In the genomic region with DNA sequence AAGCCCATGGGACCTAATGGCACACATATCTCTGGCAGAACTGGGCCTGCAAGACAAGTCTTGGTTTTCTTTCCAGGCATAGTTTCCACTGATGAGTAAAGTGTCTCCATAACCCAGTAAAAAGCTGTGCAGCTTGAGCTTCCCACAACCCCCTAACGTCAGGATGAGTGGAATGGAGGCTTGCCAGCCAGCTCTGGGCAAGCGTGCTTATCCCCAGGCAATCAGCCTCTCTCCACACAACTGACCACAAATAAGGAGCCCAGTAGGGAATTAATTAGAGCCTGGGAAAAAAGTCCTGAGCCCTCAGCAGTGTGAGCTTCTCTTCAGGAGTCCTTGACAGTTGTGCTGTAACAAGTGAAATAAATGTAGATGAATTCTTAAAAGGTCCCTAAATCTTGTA, we compare ENCODE assay signal across 11 mouse cellular contexts. TPM values are rescaled to one million over a fixed set of nuclear protein-coding genes. Genes with fewer than 3 reads are reported as not detected.
A peak's percentile ranks its signal among the peaks of the same experiment; 100 is the strongest.
DNase-seq lines count a peak whose midpoint lies in the region; ATAC-seq and TF ChIP-seq lines count a peak whose summit lies in the region.
"Had no signal": no experiment of that assay in that cellular context is flagged by ENCODE, and none has a peak within 500 bp of the region (broad histone marks: within the 10 kb centered on the region; RNA-seq: fewer than 3 reads in every experiment).

No protein-coding gene starts in this region.

- H3K4me1 ChIP-seq in midbrain, postnatal 0 days (ENCODE audit: insufficient read depth, low read length), result no peaks in the 10 kb centered on the region
- no peaks in the 10 kb centered on the region for H3K4me1 ChIP-seq in kidney, adult 2 months (ENCODE audit: control insufficient read depth, insufficient read depth, low read length)

- no peaks in the 10 kb centered on the region for H3K27me3 ChIP-seq in midbrain, postnatal 0 days (ENCODE audit: insufficient read depth, low read length)
- no peaks in the 10 kb centered on the region for H3K27me3 ChIP-seq in kidney, adult 2 months (replicated peaks; ENCODE audit: control insufficient read depth, insufficient read depth, low read length)
- H3K27me3 ChIP-seq: CH12.LX had no signal

- H3K4me3 ChIP-seq in midbrain, postnatal 0 days (ENCODE audit: low read depth, low read length), result no peak overlapping the region
- H3K4me3 ChIP-seq in kidney, adult 2 months (ENCODE audit: insufficient read depth, low read depth, low read length), result no peak overlapping the region

- 19% methylated on average over 2 of the region's 2 CpGs for WGBS in midbrain, postnatal 0 days
- WGBS in kidney, adult 2 months, result 49% methylated on average over 2 of the region's 2 CpGs

- H3K27ac ChIP-seq in midbrain, postnatal 0 days (ENCODE audit: low read depth, low read length), result no peak overlapping the region
- no peak overlapping the region for H3K27ac ChIP-seq in kidney, adult 2 months (ENCODE audit: insufficient read depth, low read depth, low read length)

- TF ChIP-seq POLR2A in kidney, adult 2 months (IDR thresholded peaks at IDR 0.05; ENCODE audit: low read depth, low read length), result no peak

- ATAC-seq in frontal cortex, adult (ENCODE audit: low TSS enrichment), result peak; percentile 66
- ATAC-seq in midbrain, postnatal 0 days (ENCODE audit: low FRiP score), result no peak

- no peaks in the 10 kb centered on the region for H3K9me3 ChIP-seq in midbrain, postnatal 0 days (ENCODE audit: low read length)

- H3K36me3 ChIP-seq in midbrain, postnatal 0 days (ENCODE audit: insufficient read depth, low read length), result no peaks in the 10 kb centered on the region
- H3K36me3 ChIP-seq in kidney, adult 2 months (ENCODE audit: control insufficient read depth, insufficient read depth, low read length), result no peaks in the 10 kb centered on the region

- TF ChIP-seq CTCF in midbrain, postnatal 0 days (IDR thresholded peaks at IDR 0.05), result no peak
- no peak for TF ChIP-seq CTCF in kidney, adult 2 months (conservative IDR thresholded peaks at IDR 0.05; ENCODE audit: insufficient read depth, insufficient read length, low read depth, low read length)

- no peak overlapping the region for H3K9ac ChIP-seq in midbrain, postnatal 0 days (replicated peaks; ENCODE audit: low read length, poor library complexity, severe bottlenecking)

- no peak for DNase-seq in frontal cortex, postnatal 25 days (ENCODE audit: low spot score in 2 of 2)
- DNase-seq in brain, adult 2 months (ENCODE audit: low read depth, low spot score), result peak; percentile 48
- DNase-seq in gastrocnemius, adult 18-20 months (ENCODE audit: low spot score), result peak; percentile 48
- peak; percentile 75 for DNase-seq in midbrain, postnatal 0 days (ENCODE audit: low spot score)
- DNase-seq in ovary, postnatal 36 days (ENCODE audit: low spot score), result no peak
- DNase-seq in embryo, embryonic 10 days (ENCODE audit: low spot score), result no peak
- DNase-seq in kidney, adult 2 months, result no peak
- DNase-seq: adrenal gland, postnatal 14 days had no signal

- no peak overlapping the region for H3K4me2 ChIP-seq in midbrain, postnatal 0 days (ENCODE audit: low read depth, low read length, poor library complexity, severe bottlenecking)

RNA-seq across cellular contexts. Expression of a gene that starts 9.1 kb away (rescaled TPM):
- not detected for total RNA-seq in gastrocnemius, adult 18-20 months (2021)
- 0.38 and 0.90 TPM in 2 replicates for total RNA-seq in midbrain, postnatal 0 days (2014; rRNA removed)
- polyA plus RNA-seq in midbrain, postnatal 0 days (2015; fragmentation: Nextera tagmentation; extraction: Ambion mirVana), result 0.72 and 0.76 TPM in 2 replicates
- polyA plus RNA-seq in kidney, adult 2 months (2012; rRNA removed), result 0.06 and 0.14 TPM in 2 replicates
- total RNA-seq: adrenal gland, postnatal 14 days; CH12.LX had no signal
- polyA plus RNA-seq: small intestine, adult 2 months had no signal

RNA-seq across cellular contexts. Expression of a gene that starts 26.7 kb away (rescaled TPM):
- 100 to 1,000 TPM; 188 to 204 TPM for total RNA-seq in gastrocnemius, adult 18-20 months (2021)
- 183 and 260 TPM in 2 replicates for total RNA-seq in midbrain, postnatal 0 days (2014; rRNA removed)
- 111 and 140 TPM in 2 replicates for polyA plus RNA-seq in midbrain, postnatal 0 days (2015; fragmentation: Nextera tagmentation; extraction: Ambion mirVana)
- 185 and 257 TPM in 2 replicates for polyA plus RNA-seq in kidney, adult 2 months (2012; rRNA removed)

Comparison
In these comparisons a context has a peak if more than half of its experiments do, and no peak if none do; other contexts are left out.
1. DNase-seq: peak in brain, adult 2 months (single experiment), gastrocnemius, adult 18-20 months (single experiment) and midbrain, postnatal 0 days (single experiment); none in frontal cortex, postnatal 25 days (0 of 2), ovary, postnatal 36 days (single experiment), embryo, embryonic 10 days (single experiment) and kidney, adult 2 months (single experiment).